Mouse (Mus musculus): ENCODE data around the gene Dock4.

Gene Dock4

GRCm38 (mm10) chr12:40511643-40512369 lies 66.1 kb downstream of the Dock4 start:
- no peak for DNase-seq (ENCODE audit: low read depth)

- no peak for DNase-seq (ENCODE audit: low read depth)
Measured at GRCm38 (mm10) chr12:40512370-40512693, 66.6 kb downstream of the Dock4 start.

DNA sequence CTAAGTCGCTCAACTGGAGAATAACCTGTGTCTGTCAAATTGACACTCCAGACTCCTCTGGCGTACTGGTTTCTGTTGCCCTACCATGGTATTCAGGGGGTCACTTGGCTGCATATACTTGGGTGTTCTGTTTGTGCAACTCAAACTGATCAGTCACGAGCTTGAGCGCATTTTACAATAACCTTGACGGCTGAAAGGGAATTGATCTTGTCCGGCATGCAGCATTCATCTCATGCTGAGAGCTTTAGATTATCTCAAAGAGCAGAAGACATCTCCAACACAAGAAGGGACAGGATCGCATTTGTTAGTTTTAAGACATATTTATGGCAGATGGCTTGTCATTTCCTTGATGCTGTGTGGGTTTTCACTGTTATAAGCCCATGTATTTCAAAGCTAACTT lies 67.2 kb downstream of the Dock4 start:
- no peak for DNase-seq (ENCODE audit: low read depth)

DNA sequence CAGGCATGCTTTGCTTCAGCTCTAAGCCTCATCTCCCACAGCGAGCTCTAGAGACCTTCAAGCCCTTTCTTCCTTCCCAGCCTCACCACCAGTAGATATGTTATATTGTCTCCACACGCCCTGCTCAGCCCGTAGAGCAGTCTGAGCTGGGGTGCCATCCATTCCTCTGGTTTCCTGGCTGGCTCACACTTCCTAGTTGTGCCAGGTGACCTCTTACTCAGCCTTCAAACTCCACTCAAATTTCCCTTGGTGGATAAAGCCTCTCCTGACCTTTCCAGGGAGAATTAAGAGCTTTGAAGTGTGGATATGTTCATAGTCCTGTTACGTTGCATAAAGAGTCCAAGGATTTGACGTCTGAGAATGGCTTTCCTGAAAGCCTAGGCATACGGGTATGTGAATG lies 68.3 kb downstream of the Dock4 start:
- DNase-seq (ENCODE audit: low read depth) = no peak

DNA sequence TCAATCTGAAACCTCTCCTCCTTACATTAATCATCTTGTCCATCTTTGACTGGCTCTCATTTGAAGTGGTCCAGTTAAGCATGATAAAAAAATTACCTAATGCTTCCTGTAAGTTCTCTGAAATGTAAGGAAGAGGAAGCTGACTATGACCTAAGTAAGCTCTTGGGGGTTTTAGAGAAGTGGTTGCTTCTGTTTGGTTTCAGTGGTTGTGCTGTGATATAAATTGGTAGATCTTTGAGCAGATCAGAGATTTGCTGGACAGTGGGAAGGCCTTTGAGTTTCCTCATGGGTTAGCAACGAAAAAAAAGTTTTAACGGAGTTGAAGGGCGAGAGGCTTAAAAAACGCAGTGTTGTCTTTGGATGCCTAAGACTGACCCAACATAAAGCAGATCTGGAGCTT lies 76.7 kb downstream of the Dock4 start:
- DNase-seq (ENCODE audit: low read depth) = no peak

GRCm38 (mm10) chr12:40523020-40523419 lies 77.3 kb downstream of the Dock4 start:
- DNase-seq (ENCODE audit: low read depth) = no peak

DNA sequence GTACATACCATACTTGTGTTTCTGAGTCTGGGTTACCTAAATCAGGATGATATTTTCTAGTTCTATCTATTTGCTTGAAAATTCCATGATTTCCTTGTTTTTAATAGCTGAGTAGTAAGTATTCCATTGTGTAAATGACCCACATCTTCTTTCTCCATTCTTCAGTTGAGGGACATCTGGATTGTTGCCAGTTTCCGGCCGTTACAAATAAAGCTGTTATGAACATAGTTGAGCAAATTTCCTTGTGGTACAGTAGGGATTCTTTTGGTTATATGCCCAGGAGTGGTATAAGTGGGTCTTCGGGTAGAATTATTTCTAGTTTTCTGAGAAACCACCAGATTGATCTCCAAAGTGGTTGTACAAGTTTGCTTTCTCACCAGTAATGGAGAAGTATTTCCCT lies 79.3 kb downstream of the Dock4 start:
- DNase-seq (ENCODE audit: low read depth) = no peak

GRCm38 (mm10) chr12:40535655-40536618 lies 90.2 kb downstream of the Dock4 start:
- no peak for DNase-seq (ENCODE audit: low read depth)

DNA sequence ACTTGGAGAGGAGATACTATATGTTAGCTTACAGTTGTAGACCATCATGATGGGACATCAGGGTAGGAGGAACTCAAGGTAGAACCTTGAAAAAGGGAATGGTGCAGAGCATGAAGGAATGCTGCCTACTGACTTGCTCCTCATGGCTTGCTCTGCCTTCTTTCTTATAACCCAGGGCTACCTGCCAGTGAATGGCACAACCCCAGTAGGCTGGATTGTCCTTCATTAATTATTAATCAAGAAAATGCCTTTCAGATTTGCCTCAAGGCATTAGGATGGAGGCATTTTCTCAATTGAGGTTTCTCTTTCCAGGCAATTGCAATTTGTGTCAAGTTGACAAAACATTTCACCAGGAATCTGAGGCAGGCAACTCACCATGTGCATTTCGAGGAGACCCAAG lies 92.1 kb downstream of the Dock4 start:
- DNase-seq (ENCODE audit: low read depth) = no peak

DNA sequence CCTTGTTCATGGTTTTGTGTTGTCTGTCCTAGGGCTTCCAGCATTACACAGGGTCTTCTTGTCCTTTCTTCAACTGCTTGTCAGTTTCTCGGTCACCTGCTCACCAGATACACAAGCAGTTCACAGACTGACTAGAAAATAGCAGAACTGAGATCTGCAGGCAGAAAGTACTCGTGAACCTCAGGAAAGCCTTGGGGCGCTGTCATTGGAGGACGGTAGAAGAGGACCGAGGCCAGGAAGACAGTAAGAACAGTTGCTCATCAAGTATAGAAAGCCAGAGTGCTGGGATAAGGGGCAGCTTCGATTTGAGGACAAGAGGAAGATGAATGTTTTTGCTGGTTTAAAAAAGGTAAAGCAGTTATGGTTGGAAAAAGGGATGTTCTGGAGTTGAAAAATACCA lies 92.6 kb downstream of the Dock4 start:
- DNase-seq (ENCODE audit: low read depth) = no peak

DNA sequence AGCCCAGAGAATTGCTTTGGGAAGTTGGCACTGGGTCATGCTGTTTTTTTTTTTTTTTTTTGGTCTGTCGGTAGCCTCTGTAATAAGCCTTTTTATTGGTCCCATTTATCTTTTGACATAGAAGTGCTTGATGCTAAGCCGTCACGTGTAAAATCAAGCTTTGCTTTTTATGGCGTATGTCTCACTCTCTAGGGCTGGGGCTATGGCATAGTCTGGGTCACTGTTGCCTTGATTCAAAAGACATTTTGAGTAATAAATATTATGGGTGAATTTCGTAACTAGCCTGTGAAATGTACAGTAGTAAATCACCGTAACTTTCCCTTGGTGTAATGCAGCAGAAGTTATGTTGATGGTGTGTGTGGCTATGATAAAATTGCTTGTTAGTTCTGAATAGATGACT lies 93.0 kb downstream of the Dock4 start:
- no peak for DNase-seq (ENCODE audit: low read depth)

DNA sequence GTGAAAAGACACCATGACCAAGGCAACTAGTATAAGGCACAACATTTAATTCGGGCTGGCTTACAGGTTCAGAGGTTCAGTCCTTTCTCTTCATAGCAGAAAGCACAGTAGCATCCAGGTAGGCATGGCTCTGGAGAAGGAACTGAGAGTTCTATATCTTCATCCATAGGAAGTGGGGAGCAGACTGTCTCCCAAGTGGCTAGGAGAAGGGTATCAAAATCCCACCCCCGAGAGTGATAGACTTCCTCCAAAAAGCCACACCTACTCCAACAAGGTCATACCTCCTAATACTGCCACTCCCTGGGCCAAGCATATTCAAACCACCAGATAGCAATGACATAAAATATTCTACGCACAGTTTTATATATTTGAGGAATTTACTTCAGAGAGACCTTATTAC lies 98.5 kb downstream of the Dock4 start:
- no peak for DNase-seq (ENCODE audit: low read depth)

- DNase-seq (ENCODE audit: low read depth) = no peak
Measured at GRCm38 (mm10) chr12:40546827-40547226, 101.1 kb downstream of the Dock4 start.

GRCm38 (mm10) chr12:40551317-40551716 lies 105.6 kb downstream of the Dock4 start:
- no peak for DNase-seq (ENCODE audit: low read depth)

- DNase-seq (ENCODE audit: low read depth) = no peak
Measured at GRCm38 (mm10) chr12:40552201-40552600, 106.4 kb downstream of the Dock4 start.

- DNase-seq (ENCODE audit: low read depth) = no peak
Measured at GRCm38 (mm10) chr12:40553929-40554328, 108.2 kb downstream of the Dock4 start.

GRCm38 (mm10) chr12:40554941-40555511 lies 109.3 kb downstream of the Dock4 start:
- DNase-seq (ENCODE audit: low read depth) = no peak

- DNase-seq (ENCODE audit: low read depth) = no peak
Measured at GRCm38 (mm10) chr12:40558600-40558999, 112.8 kb downstream of the Dock4 start.

- DNase-seq (ENCODE audit: low read depth) = no peak
Measured at GRCm38 (mm10) chr12:40559103-40559502, 113.4 kb downstream of the Dock4 start.

DNA sequence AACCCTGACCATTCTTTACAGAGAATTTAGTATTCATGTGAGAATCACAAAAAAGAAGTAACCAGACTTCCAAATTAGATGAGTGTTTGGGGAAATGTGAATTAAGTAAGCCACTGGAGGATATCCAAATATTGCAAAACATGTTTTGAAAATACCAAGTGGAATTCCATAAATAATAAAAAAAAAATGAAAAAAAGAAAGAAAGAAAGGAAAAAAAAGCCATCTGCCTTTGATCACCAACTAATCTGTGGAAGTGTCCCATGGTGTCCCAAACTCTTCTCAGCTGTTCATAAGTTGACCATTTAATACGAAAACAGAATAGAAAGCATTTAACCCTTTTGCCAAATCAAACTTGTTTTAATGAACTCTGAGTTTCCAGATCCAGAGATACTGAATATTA lies 118.0 kb downstream of the Dock4 start:
- no peak for DNase-seq (ENCODE audit: low read depth)

GRCm38 (mm10) chr12:40564261-40564660 lies 118.5 kb downstream of the Dock4 start:
- no peak for DNase-seq (ENCODE audit: low read depth)

- no peak for DNase-seq (ENCODE audit: low read depth)
Measured at GRCm38 (mm10) chr12:40568365-40568885, 122.7 kb downstream of the Dock4 start.

Data from c-Kit-positive CD71-positive TER-119-negative erythroid progenitor cells, embryonic 14.5 days (primary cell).